Mouse (Mus musculus) embryo, embryonic 11 days (tissue): ENCODE measurements around the gene Tmem88.

Experiments used
- DNase-seq: peaks from one replicate; pipeline ENCODE4 v3.0.0-alpha.2; 2015

Tmem88 gene

GRCm38 (mm10) chr11:69415668-69416451, 17.8 kb upstream of the Tmem88 start:
- DNase-seq = peak; percentile 89

GRCm38 (mm10) chr11:69415327-69415667, 17.3 kb upstream of the Tmem88 start:
- DNase-seq = peak; percentile 74

- DNase-seq = peak; percentile 47
These were observed 16.6 kb upstream of the Tmem88 start for GRCm38 (mm10) chr11:69414421-69415326.

GRCm38 (mm10) chr11:69413221-69414181, 15.5 kb upstream of the Tmem88 start, which contains the start of gene Kdm6b:
Gene Kdm6b (minus strand): TSS chr11:69413675.
- DNase-seq = peak; percentile 80

GRCm38 (mm10) chr11:69412548-69412947, 14.5 kb upstream of the Tmem88 start:
- no peak for DNase-seq

GRCm38 (mm10) chr11:69411538-69412203, 13.6 kb upstream of the Tmem88 start:
- peak; percentile 77 for DNase-seq

- DNase-seq = peak; percentile 100
These were observed 13.1 kb upstream of the Tmem88 start for GRCm38 (mm10) chr11:69411073-69411535.

GRCm38 (mm10) chr11:69410310-69411072, 12.5 kb upstream of the Tmem88 start:
- DNase-seq = no peak

- peak; percentile 49 for DNase-seq
These were observed 11.9 kb upstream of the Tmem88 start for GRCm38 (mm10) chr11:69410045-69410309.

GRCm38 (mm10) chr11:69409378-69410044, 11.5 kb upstream of the Tmem88 start:
- DNase-seq = peak; percentile 94

GRCm38 (mm10) chr11:69408541-69409377, 10.7 kb upstream of the Tmem88 start:
- peak; percentile 90 for DNase-seq

- no peak for DNase-seq
These were observed 9.6 kb upstream of the Tmem88 start for GRCm38 (mm10) chr11:69407724-69408004.

GRCm38 (mm10) chr11:69406867-69407723, 9.1 kb upstream of the Tmem88 start:
- no peak for DNase-seq

- no peak for DNase-seq
These were observed 8.2 kb upstream of the Tmem88 start for GRCm38 (mm10) chr11:69406282-69406681.

- no peak for DNase-seq
These were observed 7.6 kb upstream of the Tmem88 start for GRCm38 (mm10) chr11:69405397-69406200.

GRCm38 (mm10) chr11:69404595-69405396, 6.8 kb upstream of the Tmem88 start:
- no peak for DNase-seq
